Mouse (Mus musculus) thymus, adult 2 months (tissue): ENCODE measurements around the gene Sgms1.

Source experiments
- CTCF ChIP-seq: fragments of 200-500 bp; IDR thresholded peaks from 2 replicates; pipeline ENCODE4 v1.5.1; 2012; ENCODE audit warnings: mild to moderate bottlenecking, control low read depth, low read length, moderate library complexity, borderline replicate concordance; ENCODE audit not compliant: control insufficient read depth, poor library complexity, insufficient read depth; ENCODE audit errors: extremely low read depth
- POLR2A ChIP-seq: fragments of 200-500 bp; IDR thresholded peaks from 2 replicates; pipeline ENCODE4 v1.6.1; 2012; ENCODE audit warnings: mild to moderate bottlenecking, low read length, control low read depth, moderate library complexity; ENCODE audit not compliant: control insufficient read depth, poor library complexity, insufficient read depth; ENCODE audit errors: extremely low read depth

- TF ChIP-seq CTCF, result no peak
- no peak for TF ChIP-seq POLR2A
Measured at GRCm38 (mm10) chr19:32383738-32384137, 5.8 kb downstream of the Sgms1 start.
